Mouse (Mus musculus) liver, embryonic 14.5 days (tissue): ENCODE results near the gene Pus7. TPM values are rescaled to one million over a fixed set of nuclear protein-coding genes. Genes with fewer than 3 reads are reported as not detected.
"Not testable (repeated sequence)": the region's sequence is repeated elsewhere in the genome, so short reads cannot be mapped to it uniquely, and the experiment has no call there.

Experiments
- ATAC-seq: fragments of 200-750 bp; cut with Nextera tagmentation; 2 replicates; pipeline ENCODE4 v1.8.0; 2017; ENCODE audit warnings: moderate number of reproducible peaks, mild to moderate bottlenecking, moderate library complexity; ENCODE audit not compliant: insufficient read depth
- DNase-seq, 3 experiments: peaks; one replicate each; pipeline ENCODE4 v3.0.0-alpha.2; 2012 to 2013; ENCODE audit warnings: low read depth in 3 of 3, low spot score in 3 of 3
- H3K27ac ChIP-seq: fragments of 300-500 bp; sonication (generic); 2 replicates; pipeline ENCODE4 v1.5.1; 2014; ENCODE audit warnings: moderate library complexity, mild to moderate bottlenecking, control low read depth, inconsistent platforms
- H3K27me3 ChIP-seq: fragments of 300-500 bp; sonication (generic); 2 replicates; pipeline ENCODE4 v1.6.1; 2014; ENCODE audit warnings: mild to moderate bottlenecking, low read length, moderate library complexity; ENCODE audit not compliant: control insufficient read depth, insufficient read depth
- H3K36me3 ChIP-seq: fragments of 300-500 bp; sonication (generic); replicated peaks from 2 replicates; pipeline ENCODE4 v1.6.1; 2014; ENCODE audit warnings: low read depth; ENCODE audit not compliant: control insufficient read depth, insufficient read depth
- H3K4me1 ChIP-seq, 2 experiments: fragments of 200-500 bp in 1 of 2; fragments of 300-500 bp in 1 of 2; sonication (generic) in 1 of 2; replicated peaks; 2 replicates each; pipeline ENCODE4 v1.6.1; 2012 to 2014; ENCODE audit warnings: antibody characterized with exemption in 1 of 2, inconsistent platforms in 1 of 2, low read length in 1 of 2; ENCODE audit not compliant: control insufficient read depth in 2 of 2, insufficient read depth in 2 of 2
- H3K4me2 ChIP-seq: fragments of 300-500 bp; sonication (generic); 2 replicates; pipeline ENCODE4 v1.6.1; 2014; ENCODE audit warnings: low read depth, mild to moderate bottlenecking, control low read depth, moderate library complexity
- H3K4me3 ChIP-seq, 2 experiments: fragments of 200-500 bp in 1 of 2; fragments of 300-500 bp in 1 of 2; sonication (generic) in 1 of 2; 2 replicates each; pipeline ENCODE4 v1.5.1; 2012 to 2014; ENCODE audit warnings: low read depth in 2 of 2, low read length in 2 of 2, mild to moderate bottlenecking in 2 of 2, control low read depth in 1 of 2, inconsistent platforms in 1 of 2, moderate library complexity in 1 of 2; ENCODE audit not compliant: insufficient read depth in 1 of 2
- H3K9ac ChIP-seq: fragments of 300-500 bp; sonication (generic); replicated peaks from 2 replicates; pipeline ENCODE4 v1.6.1; 2014; ENCODE audit warnings: mild to moderate bottlenecking, control low read depth, moderate library complexity
- H3K9me3 ChIP-seq: fragments of 300-500 bp; sonication (generic); 2 replicates; pipeline ENCODE4 v1.6.1; 2016; ENCODE audit warnings: low read length, mixed read lengths; ENCODE audit not compliant: control insufficient read depth
- CTCF ChIP-seq: IDR thresholded peaks from 2 replicates; pipeline ENCODE4 v1.5.1; 2016; ENCODE audit warnings: antibody characterized with exemption, low read depth, control low read depth
- EP300 ChIP-seq: IDR thresholded peaks from 2 replicates; pipeline ENCODE4 v1.6.1; 2016; ENCODE audit warnings: antibody characterized with exemption, low read depth
- WGBS: fragments of 180-500 bp; shearing (Covaris S2); extraction: QIAGEN DNeasy Blood & Tissue Kit; methylation state at CpG from one replicate; pipeline ENCODE4 v1.1.7; 2014; ENCODE audit not compliant: insufficient replicate concordance; 5-methylcytosine and 5-hydroxymethylcytosine counted together
- polyA plus RNA-seq, 2 experiments: library from polyadenylated mRNA; depleted of rRNA in 1 of 2; stranded (reverse) in 1 of 2; unstranded in 1 of 2; fragments of >200 nt; fragmentation: Nextera tagmentation in 1 of 2; extraction: Ambion mirVana in 1 of 2; gene quantifications; 2 replicates each; pipeline versions ENCODE4 v1.2.1 to v1.2.3; 2012 to 2014

Gene Pus7
- polyA plus RNA-seq, 2 experiments: 10.8 TPM

DNA sequence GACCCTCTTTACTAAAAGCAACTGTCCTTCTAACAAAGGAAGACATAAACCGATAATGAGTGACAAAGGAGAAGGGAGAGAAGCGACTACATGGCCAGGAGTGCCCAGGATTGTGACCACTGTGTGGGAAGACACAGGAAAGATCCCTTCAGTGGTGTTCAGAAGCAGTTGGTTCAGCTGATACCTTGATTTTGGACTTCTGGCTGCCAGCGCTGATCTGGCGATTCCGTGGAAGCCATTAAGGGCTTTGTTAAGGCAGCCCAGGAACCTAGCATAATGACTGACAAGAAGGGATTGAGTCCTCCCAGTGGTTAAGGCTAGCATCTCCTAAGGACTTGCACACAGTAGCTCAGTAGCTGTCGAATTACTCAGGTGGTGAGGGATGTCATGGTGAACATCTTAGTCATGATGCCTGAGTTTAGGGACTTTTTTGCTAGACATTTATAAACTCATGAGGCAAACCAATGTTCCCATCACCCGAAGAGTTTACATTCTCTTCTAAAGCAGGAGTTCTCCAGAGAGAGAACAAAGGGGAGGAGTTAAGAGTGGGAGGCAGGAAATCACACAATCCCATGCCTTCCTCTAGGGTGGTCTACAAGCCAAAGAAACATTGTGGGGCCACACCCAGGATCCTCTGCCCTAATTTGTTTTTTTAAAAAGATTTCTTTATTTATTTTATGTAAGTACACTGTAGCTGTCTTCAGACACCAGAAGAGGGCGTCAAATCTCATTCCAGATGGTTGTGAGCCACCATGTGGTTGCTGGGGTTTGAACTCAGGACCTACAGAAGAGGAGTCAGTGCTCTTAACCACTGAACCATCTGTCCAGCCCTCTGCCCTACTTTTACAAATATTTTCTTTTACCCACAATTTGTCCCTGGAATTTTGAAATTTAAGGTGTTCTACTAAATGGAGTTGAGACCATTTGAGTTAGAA, 69.8 kb downstream of the Pus7 start:
- TF ChIP-seq CTCF (no peak), EP300 (no peak)
- no peak for ATAC-seq
- Histone ChIP-seq H3K27ac (no peak overlapping the region), H3K4me2 (peak overlapping the region; percentile 76; the same call in 1 of the 2 replicates), H3K9ac (no peak overlapping the region; the same call in 1 of the 2 replicates), H3K4me1 (peaks cover 2 to 8% of the 10 kb centered on the region in 2 experiments; a peak in 3 of 4 replicates), H3K4me3 (no peak overlapping the region), H3K36me3 (peaks cover 21% of the 10 kb centered on the region), H3K9me3 (peaks cover 4% of the 10 kb centered on the region; the same call in 1 of the 2 replicates), H3K27me3 (no peaks in the 10 kb centered on the region)
- no peak for DNase-seq
- WGBS: 69% methylated on average over 8 of the region's 8 CpGs

DNA sequence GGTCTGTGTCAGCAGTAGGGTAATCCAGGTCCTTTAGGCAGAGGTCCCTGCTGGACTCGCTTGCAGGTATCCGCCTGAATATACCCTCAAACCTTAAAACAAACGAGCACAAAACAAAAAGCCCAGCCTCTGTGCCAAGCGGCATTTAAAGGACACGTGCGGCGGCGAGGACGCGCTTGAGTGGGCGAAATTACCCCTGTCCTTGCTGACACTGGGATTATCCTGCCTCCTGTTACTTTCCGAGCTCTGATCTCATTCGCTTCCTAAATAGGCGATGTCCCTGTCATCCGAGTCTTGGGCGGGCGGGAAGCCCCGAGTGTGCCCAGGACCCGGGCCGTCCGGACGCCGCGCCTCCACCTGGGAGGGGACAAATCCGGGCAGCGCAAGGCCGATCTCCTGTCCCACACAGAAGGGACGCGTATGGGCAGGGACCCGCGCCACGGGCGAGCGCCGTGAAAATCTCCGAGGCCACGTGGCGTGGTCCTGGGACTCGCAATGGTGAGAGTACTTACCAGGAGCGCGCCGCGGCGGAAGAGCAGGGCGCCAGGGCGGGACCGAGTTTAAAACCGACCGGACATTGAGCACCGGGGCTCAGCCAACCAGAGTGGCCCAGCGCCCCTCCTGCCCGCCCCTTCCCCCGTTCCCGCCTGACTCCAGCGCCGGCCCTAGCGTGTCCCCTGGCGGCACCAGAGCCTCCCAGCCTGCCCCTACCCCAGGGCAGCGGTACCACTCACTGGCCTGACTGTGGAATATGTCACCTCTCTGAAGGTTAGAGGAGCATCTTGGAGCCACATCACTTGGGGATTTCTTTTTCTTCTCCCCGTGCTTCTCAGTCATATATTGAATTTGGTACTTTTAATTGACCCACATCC, 71.1 kb downstream of the Pus7 start:
- ATAC-seq (peak; percentile 98), DNase-seq (peak in 1 of 3 experiments; percentile 14)
- Histone ChIP-seq H3K27ac (no peak overlapping the region), H3K9ac (peak overlapping the region; percentile 75), H3K36me3 (peaks cover 26% of the 10 kb centered on the region), H3K4me1 (peaks cover 0 to 2% of the 10 kb centered on the region in 2 experiments; a peak in 1 of 4 replicates), H3K27me3 (no peaks in the 10 kb centered on the region), H3K4me2 (peak overlapping the region; percentile 76), H3K4me3 (peak overlapping the region; percentile 72 to 74), H3K9me3 (peaks cover 10% of the 10 kb centered on the region)
- 4% methylated on average over 57 of the region's 60 CpGs for whole genome bisulfite sequencing
- TF ChIP-seq CTCF: peak; percentile 52
- no peak for TF ChIP-seq EP300

DNA sequence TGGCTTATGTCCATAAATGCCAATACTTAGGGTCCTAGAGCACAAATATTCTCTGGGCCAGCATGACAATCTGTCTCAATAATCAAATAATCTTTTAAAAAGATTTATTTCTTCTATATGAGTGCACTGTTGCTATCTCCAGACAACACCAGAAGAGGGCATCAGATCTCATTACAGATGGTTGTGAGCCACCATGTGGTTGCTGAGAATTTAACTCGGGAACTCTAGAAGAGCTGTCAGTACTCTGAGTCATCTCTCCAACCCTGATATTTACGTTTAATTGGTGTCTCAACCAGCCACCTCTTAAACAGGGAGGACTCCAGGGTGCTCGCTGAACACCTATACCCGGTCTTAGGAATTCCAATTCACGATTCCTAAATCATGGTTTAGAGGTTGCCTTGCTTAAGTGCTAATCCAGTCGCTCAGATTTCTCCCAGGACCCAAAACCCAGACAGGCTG, 71.8 kb downstream of the Pus7 start:
- H3K27ac ChIP-seq, H3K4me1 ChIP-seq, ATAC-seq, DNase-seq, H3K27me3 ChIP-seq: not testable (repeated sequence)
- Histone ChIP-seq H3K36me3 (peaks cover 33% of the 10 kb centered on the region), H3K4me3 (peak overlapping the region; percentile 72 to 74), H3K9ac (peak overlapping the region; percentile 75), H3K9me3 (peaks cover 16% of the 10 kb centered on the region), H3K4me2 (peak overlapping the region; percentile 76)
- WGBS: 50% methylated on average over 6 of the region's 6 CpGs
- TF ChIP-seq CTCF: peak; percentile 8; the same call in 1 of the 2 replicates

DNA sequence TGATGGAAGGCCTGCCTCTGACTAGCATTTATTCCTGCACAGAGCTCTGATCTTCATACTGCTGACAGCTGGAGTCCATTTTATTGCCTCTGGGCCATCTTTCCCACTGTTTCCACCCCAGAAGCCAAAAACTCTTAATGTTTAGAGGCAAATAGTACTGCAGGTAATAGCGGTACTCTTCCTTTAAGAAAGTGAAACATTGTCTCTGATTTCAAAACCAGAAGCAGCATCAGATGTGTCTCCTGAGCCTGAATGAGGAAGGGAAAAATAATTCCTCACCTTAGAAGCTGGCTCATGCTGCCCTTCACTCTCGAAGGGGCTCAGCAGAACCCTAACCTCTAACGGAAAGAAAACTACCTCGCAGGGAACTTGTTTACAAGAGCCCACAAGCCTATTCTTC, 72.3 kb downstream of the Pus7 start:
- H3K9me3 ChIP-seq: peaks cover 16% of the 10 kb centered on the region
- H3K27ac ChIP-seq: no peak overlapping the region
- H3K27me3 ChIP-seq: no peaks in the 10 kb centered on the region
- peaks cover 0 to 2% of the 10 kb centered on the region in 2 experiments; a peak in 1 of 4 replicates for H3K4me1 ChIP-seq
- 80% methylated on average over 4 of the region's 4 CpGs for WGBS
- DNase-seq (no peak), ATAC-seq (no peak)
- H3K4me2 ChIP-seq: peak overlapping the region; percentile 76
- no peak for TF ChIP-seq CTCF
- no peak for TF ChIP-seq EP300
- peaks cover 35% of the 10 kb centered on the region for H3K36me3 ChIP-seq
- no peak overlapping the region for H3K4me3 ChIP-seq
- no peak overlapping the region for H3K9ac ChIP-seq
